Mouse (Mus musculus) limb, embryonic 12.5 days (tissue): Measurements from ENCODE around the gene Ms4a14. TPM values are rescaled to one million over a fixed set of nuclear protein-coding genes. Genes with fewer than 3 reads are reported as not detected.
"Not testable (repeated sequence)": the region's sequence is repeated elsewhere in the genome, so short reads cannot be mapped to it uniquely, and the experiment has no call there.

Experiments used
- ATAC-seq: fragments of 200-750 bp; cut with Nextera tagmentation; 2 replicates; pipeline ENCODE4 v1.8.0; 2017; ENCODE audit warnings: low read depth, moderate TSS enrichment; ENCODE audit not compliant: insufficient number of reproducible peaks, insufficient read depth, low FRiP score, low TSS enrichment
- H3K27ac ChIP-seq: fragments of 300-500 bp; sonication (generic); 2 replicates; pipeline ENCODE4 v1.5.1; 2016; ENCODE audit warnings: mild to moderate bottlenecking, moderate library complexity
- H3K27me3 ChIP-seq: fragments of 300-500 bp; sonication (generic); 2 replicates; pipeline ENCODE4 v1.6.1; 2016; ENCODE audit warnings: mild to moderate bottlenecking, moderate library complexity
- H3K36me3 ChIP-seq: fragments of 300-500 bp; sonication (generic); 2 replicates; pipeline ENCODE4 v1.6.1; 2016; ENCODE audit warnings: mild to moderate bottlenecking, moderate library complexity
- H3K4me1 ChIP-seq: fragments of 300-500 bp; sonication (generic); replicated peaks from 2 replicates; pipeline ENCODE4 v1.6.1; 2016
- H3K4me2 ChIP-seq: fragments of 300-500 bp; sonication (generic); 2 replicates; pipeline ENCODE4 v1.6.1; 2016; ENCODE audit warnings: mild to moderate bottlenecking, moderate library complexity
- H3K4me3 ChIP-seq: fragments of 300-500 bp; sonication (generic); replicated peaks from 2 replicates; pipeline ENCODE4 v1.5.1; 2016; ENCODE audit warnings: mild to moderate bottlenecking
- H3K9ac ChIP-seq: fragments of 300-500 bp; sonication (generic); replicated peaks from 2 replicates; pipeline ENCODE4 v1.6.1; 2016; ENCODE audit warnings: mild to moderate bottlenecking, moderate library complexity
- H3K9me3 ChIP-seq: fragments of 300-500 bp; sonication (generic); 2 replicates; pipeline ENCODE4 v1.6.1; 2016; ENCODE audit warnings: mild to moderate bottlenecking, moderate library complexity
- WGBS: fragments of 180-500 bp; shearing (Covaris S2); methylation state at CpG from one replicate; pipeline ENCODE4 v1.1.7; 2016; 5-methylcytosine and 5-hydroxymethylcytosine counted together
- polyA plus RNA-seq: library from polyadenylated mRNA; unstranded; fragments of >200 nt; fragmentation: Nextera tagmentation; extraction: Ambion mirVana; gene quantifications from 2 replicates; pipeline ENCODE4 v1.2.1, GENCODE M21; 2016

The Ms4a14 gene
- polyA plus RNA-seq, 1 experiment from 2014 or later: not detected

- not testable (repeated sequence) for H3K9ac ChIP-seq, ATAC-seq, H3K36me3 ChIP-seq, H3K4me1 ChIP-seq, H3K9me3 ChIP-seq, H3K27me3 ChIP-seq, H3K4me3 ChIP-seq, H3K27ac ChIP-seq, H3K4me2 ChIP-seq
- 76% methylated on average over 4 of the region's 4 CpGs for WGBS
These were observed 51.3 kb downstream of the Ms4a14 start for GRCm38 (mm10) chr19:11262932-11263331.

GRCm38 (mm10) chr19:11261522-11261921, 52.7 kb downstream of the Ms4a14 start:
- 94% methylated on average over 2 of the region's 2 CpGs for WGBS
- Histone ChIP-seq H3K4me3 (no peak overlapping the region), H3K9ac (no peak overlapping the region), H3K36me3 (no peaks in the 10 kb centered on the region), H3K27me3 (no peaks in the 10 kb centered on the region), H3K4me2 (no peak overlapping the region), H3K9me3 (no peaks in the 10 kb centered on the region), H3K4me1 (no peaks in the 10 kb centered on the region), H3K27ac (no peak overlapping the region)
- ATAC-seq: no peak

Other genes with a start within 250 kb of the Ms4a14 start
- gene Ms4a8a, start 233.4 kb downstream of the Ms4a14 start, polyA plus RNA-seq: not detected in 2 replicates
- not detected in 2 replicates for gene 1700017D01Rik, start 183.6 kb downstream of the Ms4a14 start, polyA plus RNA-seq
- not detected in 2 replicates for gene 1700025F22Rik, start 149.1 kb downstream of the Ms4a14 start, polyA plus RNA-seq
- gene Ms4a13, start 117.7 kb downstream of the Ms4a14 start, polyA plus RNA-seq: not detected in 2 replicates
- gene Ms4a12, start 82.0 kb downstream of the Ms4a14 start, polyA plus RNA-seq: not detected in 2 replicates
- not detected in 2 replicates for gene Ms4a1, start 48.2 kb downstream of the Ms4a14 start, polyA plus RNA-seq
- not detected in 2 replicates for gene Ms4a5, start 30.6 kb downstream of the Ms4a14 start, polyA plus RNA-seq
- 2.2 and 2.4 TPM in 2 replicates for gene Ms4a7, start 21.7 kb upstream of the Ms4a14 start, polyA plus RNA-seq
- 1.6 and 2.0 TPM in 2 replicates for gene Ms4a4a, start 61.1 kb upstream of the Ms4a14 start, polyA plus RNA-seq
- gene Ms4a4c, start 90.3 kb upstream of the Ms4a14 start, polyA plus RNA-seq: 0.22 TPM in 1 of 2 replicates, not detected in the other
- gene Ms4a4b, start 129.1 kb upstream of the Ms4a14 start, polyA plus RNA-seq: not detected in 2 replicates
- gene Ms4a6c, start 154.9 kb upstream of the Ms4a14 start, polyA plus RNA-seq: 1.8 and 2.5 TPM in 2 replicates
- not detected in 2 replicates for gene Gm8369, start 171.5 kb upstream of the Ms4a14 start, polyA plus RNA-seq
- 2.3 and 2.9 TPM in 2 replicates for gene Ms4a6b, start 202.1 kb upstream of the Ms4a14 start, polyA plus RNA-seq
- gene Ms4a4d, start 222.3 kb upstream of the Ms4a14 start, polyA plus RNA-seq: 0.63 and 0.73 TPM in 2 replicates